Mouse (Mus musculus): ENCODE measurements around the gene Cchcr1.

The Cchcr1 gene

GRCm38 (mm10) chr17:35514756-35515155, 2.1 kb upstream of the Cchcr1 start:
- in situ Hi-C loops (cut with MboI), result no loop called here

- in situ Hi-C loops (cut with MboI), result no loop called here
Measured at GRCm38 (mm10) chr17:35515911-35516640, 824 bp upstream of the Cchcr1 start.

- in situ Hi-C loops (cut with MboI), result no loop called here
Measured at GRCm38 (mm10) chr17:35517526-35517925, 626 bp downstream of the Cchcr1 start.

- in situ Hi-C loops (cut with MboI), result no loop called here
Measured at GRCm38 (mm10) chr17:35524354-35524753, 7.5 kb downstream of the Cchcr1 start.

- in situ Hi-C loops (cut with MboI), result no loop called here
Measured at GRCm38 (mm10) chr17:35526644-35527043, 9.7 kb downstream of the Cchcr1 start.

- in situ Hi-C loops (cut with MboI), result no loop called here
Measured at GRCm38 (mm10) chr17:35532360-35532759, 15.5 kb downstream of the Cchcr1 start.

GRCm38 (mm10) chr17:35532901-35533300, 16.0 kb downstream of the Cchcr1 start, which contains the start of gene Psors1c2:
Gene Psors1c2, plus strand, starts transcription at chr17:35533201.
- in situ Hi-C loops (cut with MboI), result no loop called here

- in situ Hi-C loops (cut with MboI), result no loop called here
Measured at GRCm38 (mm10) chr17:35534343-35534742, 17.4 kb downstream of the Cchcr1 start.

- in situ Hi-C loops (cut with MboI), result no loop called here
Measured at GRCm38 (mm10) chr17:35537421-35537820, 20.5 kb downstream of the Cchcr1 start.

GRCm38 (mm10) chr17:35538476-35538875, 21.6 kb downstream of the Cchcr1 start:
- in situ Hi-C loops (cut with MboI), result no loop called here

- in situ Hi-C loops (cut with MboI), result no loop called here
Measured at GRCm38 (mm10) chr17:35539540-35539939, 22.6 kb downstream of the Cchcr1 start.

- in situ Hi-C loops (cut with MboI), result no loop called here
Measured at GRCm38 (mm10) chr17:35542761-35543411, 26.0 kb downstream of the Cchcr1 start.

- in situ Hi-C loops (cut with MboI), result no loop called here
Measured at GRCm38 (mm10) chr17:35543412-35543861, 26.5 kb downstream of the Cchcr1 start.

GRCm38 (mm10) chr17:35544001-35544400, 27.1 kb downstream of the Cchcr1 start:
- in situ Hi-C loops (cut with MboI), result no loop called here

- in situ Hi-C loops (cut with MboI), result no loop called here
Measured at GRCm38 (mm10) chr17:35544680-35545079, 27.8 kb downstream of the Cchcr1 start.

GRCm38 (mm10) chr17:35547465-35547864, 30.6 kb downstream of the Cchcr1 start:
- in situ Hi-C loops (cut with MboI), result no loop called here

- in situ Hi-C loops (cut with MboI), result no loop called here
Measured at GRCm38 (mm10) chr17:35548636-35549035, 31.7 kb downstream of the Cchcr1 start.

- in situ Hi-C loops (cut with MboI), result no loop called here
Measured at GRCm38 (mm10) chr17:35549437-35550142, 32.7 kb downstream of the Cchcr1 start.

GRCm38 (mm10) chr17:35550143-35550494, 33.2 kb downstream of the Cchcr1 start:
- in situ Hi-C loops (cut with MboI), result no loop called here

GRCm38 (mm10) chr17:35550871-35551270, 34.0 kb downstream of the Cchcr1 start:
- in situ Hi-C loops (cut with MboI), result no loop called here

- in situ Hi-C loops (cut with MboI), result no loop called here
Measured at GRCm38 (mm10) chr17:35551881-35552414, 35.0 kb downstream of the Cchcr1 start, which contains the start of gene Cdsn. Gene Cdsn, plus strand, starts transcription at chr17:35552128.

- in situ Hi-C loops (cut with MboI), result no loop called here
Measured at GRCm38 (mm10) chr17:35554321-35554720, 37.4 kb downstream of the Cchcr1 start.
